Mouse (Mus musculus) heart, adult 18-20 months (tissue): ENCODE measurements around the gene Bet1l. TPM values are rescaled to one million over a fixed set of nuclear protein-coding genes. Genes with fewer than 3 reads are reported as not detected.
"Not testable (repeated sequence)": the region's sequence is repeated elsewhere in the genome, so short reads cannot be mapped to it uniquely, and the experiment has no call there.

ENCODE experiments used
- DNase-seq, 2 experiments: peaks; one replicate each; pipeline ENCODE4 v3.0.0; 2021 to 2022; ENCODE audit warnings: mixed read lengths in 1 of 2
- long read RNA-seq, 2 experiments: library from polyadenylated mRNA; stranded (forward); transcript quantifications; one replicate each; pipeline ENCODE4 v2.0.0; 2021
- total RNA-seq, 2 experiments: library from RNA; stranded (reverse); gene quantifications; 2 replicates each; pipeline ENCODE4 v1.2.3; 2021

The Bet1l gene
- 1 to 10 TPM; 9.2 TPM for total RNA-seq
- long read RNA-seq, experiment 1, transcript Bet1l-201 (4 exons, 2,268 nt): major isoform, 10 of 11 reads
- long read RNA-seq, experiment 1, partial matches to known transcripts: 0 of 11 reads
- long read RNA-seq, experiment 1, other reads (novel, unspliced or antisense): 0 of 11 reads
- long read RNA-seq, experiment 2, transcript Bet1l-201 (4 exons, 2,268 nt): major isoform, 8 of 8 reads
- long read RNA-seq, experiment 2, partial matches to known transcripts: 0 of 8 reads
- long read RNA-seq, experiment 2, other reads (novel, unspliced or antisense): 0 of 8 reads

DNA sequence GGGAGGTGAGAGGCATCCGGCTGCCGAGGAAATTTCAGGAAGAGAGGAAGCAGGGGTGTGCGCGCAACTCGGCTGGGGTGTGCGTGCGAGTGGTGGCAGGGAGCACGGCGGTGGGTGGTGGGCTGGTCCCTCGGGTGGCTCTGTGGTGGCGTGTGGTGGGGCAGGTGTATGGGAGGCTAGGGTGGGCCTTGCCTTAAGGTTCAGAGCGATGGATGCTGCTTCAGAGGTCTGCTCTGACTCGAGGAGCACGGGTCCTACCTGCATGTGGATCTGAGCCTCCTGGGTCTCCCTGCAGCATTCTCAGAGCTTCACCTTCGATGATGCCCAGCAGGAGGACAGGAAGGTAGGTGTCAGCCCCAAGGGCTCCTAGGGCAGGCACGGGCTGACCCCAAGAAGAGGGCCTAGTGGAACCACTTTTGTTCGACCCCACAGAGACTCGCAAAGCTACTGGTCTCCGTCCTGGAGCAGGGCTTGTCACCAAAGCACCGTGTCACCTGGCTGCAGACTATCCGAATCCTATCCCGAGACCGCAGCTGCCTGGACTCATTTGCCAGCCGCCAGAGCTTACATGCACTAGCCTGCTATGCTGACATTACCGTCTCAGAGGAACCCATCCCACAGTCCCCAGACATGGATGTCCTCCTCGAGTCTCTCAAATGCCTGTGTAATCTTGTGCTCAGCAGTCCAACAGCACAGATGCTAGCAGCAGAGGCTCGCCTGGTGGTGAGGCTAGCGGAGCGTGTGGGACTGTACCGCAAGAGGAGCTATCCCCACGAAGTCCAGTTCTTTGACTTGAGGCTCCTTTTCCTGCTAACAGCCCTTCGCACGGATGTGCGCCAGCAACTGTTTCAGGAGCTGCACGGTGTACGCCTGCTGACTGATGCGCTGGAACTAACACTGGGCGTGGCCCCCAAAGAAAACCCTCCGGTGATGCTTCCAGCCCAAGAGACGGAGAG is at the start of gene Bet1l:
Bet1l (minus strand) TSS at position 28 of the 956 bp plus-strand sequence.
- peak in 1 of 2 experiments; percentile 34 for DNase-seq

DNA sequence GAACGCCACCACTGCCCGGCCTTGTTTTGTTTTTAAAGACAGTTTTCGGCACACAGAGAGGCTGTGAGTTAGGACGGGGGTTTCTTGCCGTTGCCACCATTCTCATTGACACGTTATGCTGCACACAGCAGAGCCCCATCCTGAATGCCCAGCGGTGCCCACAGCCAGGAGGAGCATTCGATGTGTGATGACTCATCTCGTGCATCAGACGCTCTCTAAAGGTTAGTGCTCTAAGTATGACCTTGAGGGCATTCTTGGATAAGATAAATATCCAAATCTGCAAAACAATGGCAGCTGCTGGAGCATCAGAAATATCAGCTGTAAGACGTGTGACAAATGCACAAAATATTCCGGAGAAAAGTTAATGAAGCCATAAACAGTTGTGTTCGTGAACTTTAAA is 49.8 kb upstream of the Bet1l start:
- no peak for DNase-seq

DNA sequence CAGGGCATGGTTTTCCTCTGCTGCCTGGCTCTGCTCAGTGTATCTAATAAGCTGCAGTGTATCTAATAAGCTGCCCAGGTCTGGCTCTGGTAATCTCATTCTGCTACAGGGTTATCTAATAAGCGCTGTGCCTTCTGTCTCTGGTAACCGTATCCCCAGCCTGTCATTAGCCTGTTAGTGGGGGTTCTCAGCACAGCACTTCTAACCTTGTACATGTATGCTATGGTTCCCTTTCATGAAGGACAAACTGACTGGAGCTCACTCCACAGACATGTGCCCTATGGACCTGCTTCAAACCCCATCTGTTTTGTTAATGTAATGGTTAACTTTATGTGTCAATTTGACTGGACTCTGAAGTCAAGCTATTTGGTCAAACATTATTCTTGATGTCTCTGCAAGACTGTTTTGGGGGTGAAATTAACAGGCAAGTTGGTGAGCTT is 48.3 kb upstream of the Bet1l start:
- no peak for DNase-seq

DNA sequence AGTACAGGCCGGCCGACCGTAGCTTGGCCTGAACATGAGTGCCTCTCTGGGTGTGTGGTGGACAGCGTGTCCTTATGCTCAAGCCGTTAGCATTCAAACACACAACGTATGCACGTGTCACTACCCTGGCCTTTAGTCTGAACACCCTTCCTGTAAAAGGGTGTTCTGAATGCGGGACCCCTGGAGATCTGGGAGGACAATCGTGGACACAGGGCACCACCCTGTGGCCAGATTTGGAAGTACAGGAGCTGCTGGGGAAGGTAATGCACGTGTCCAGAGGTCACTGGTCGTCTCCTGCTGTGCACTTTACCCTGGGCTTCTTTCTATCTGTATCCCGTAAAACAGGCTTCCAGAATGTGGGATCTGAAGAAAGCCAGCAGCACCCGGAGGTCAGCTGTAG is 45.8 kb upstream of the Bet1l start:
- DNase-seq: peak; percentile 70 to 92

DNA sequence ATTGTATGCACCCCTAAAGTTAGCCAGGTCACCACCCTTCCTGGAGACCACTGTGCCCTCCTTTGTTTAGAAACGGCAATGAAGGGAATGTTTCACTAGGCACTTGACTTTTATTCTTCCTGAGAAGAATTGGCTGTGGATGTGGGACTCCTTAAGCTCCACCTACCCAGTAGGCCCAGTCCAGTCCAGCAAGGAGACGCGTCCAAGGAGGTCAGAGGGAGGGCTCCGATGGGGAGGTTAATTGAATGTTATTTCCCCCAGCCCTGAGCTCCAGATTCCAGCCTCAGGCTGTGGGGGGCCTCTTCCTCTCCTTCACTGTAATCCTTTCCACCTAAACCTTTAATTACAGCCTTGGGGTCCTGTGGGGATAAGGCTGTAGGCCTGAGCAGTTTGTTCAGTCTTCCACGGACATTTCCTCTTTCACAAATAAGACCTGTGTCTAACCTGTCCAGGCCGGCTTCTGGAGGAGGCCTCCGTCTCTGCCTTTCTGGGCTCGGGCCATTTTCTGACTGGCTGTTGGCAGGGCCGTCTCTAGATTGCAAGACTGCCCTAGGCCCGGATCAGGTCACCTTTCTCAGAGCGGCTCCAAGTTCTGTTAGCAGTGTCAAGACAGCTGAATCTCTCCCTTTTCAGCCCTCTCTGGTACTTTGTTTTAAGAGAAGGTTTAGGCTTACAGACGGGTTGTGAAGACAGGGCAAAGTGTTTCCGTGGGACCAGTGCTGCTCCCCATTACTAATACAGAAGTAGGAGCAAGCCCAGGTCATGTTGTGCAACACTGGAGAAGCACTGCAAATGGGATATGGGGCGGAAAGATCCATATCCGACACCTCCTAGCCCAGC is 44.9 kb upstream of the Bet1l start:
- DNase-seq: peak; percentile 34 to 40

DNA sequence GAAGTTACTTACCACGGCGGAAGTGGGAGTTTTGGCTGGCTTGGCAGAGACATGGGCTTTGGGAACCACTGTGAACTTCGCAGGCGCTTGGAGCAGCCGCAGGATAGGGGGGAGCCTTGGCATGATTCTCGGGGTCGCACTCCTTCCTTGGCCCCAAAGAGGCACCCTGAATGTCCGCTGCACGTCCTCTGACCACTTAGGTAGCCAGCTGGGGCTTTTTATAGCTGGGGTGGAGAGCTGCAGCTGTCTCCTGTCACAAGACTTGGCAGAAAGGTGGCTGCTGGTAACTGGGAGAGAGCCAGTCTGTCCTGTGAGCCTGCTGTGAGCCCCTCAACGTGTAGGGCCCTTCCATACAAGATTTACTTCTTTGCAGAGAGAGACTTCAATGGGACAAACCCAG is 42.8 kb upstream of the Bet1l start, which contains the start of gene Cox8b:
Cox8b (minus strand) TSS at position 227 of the 400 bp plus-strand sequence.
- peak; percentile 72 to 75 for DNase-seq

DNA sequence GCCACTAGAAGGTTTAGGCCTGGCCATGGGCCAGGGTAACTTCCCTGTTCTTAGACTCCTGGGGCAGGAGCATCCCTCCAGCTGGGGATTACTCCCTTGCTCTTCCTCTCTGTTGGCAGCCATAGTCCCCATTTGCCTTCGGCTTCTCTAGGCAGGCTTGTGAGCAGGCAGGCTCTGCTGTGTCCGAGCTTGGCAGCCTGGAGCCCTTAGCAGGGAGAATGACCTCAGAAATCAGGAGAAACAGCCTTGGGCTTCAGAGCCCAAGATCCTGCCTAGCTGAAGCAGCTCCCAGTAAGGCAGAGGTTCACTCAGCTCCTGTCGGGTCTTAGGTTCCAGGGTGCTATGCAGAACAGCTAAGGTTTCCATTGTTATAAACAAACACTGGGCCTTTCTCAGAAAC is 41.7 kb upstream of the Bet1l start:
- DNase-seq: peak in 1 of 2 experiments; percentile 44

DNA sequence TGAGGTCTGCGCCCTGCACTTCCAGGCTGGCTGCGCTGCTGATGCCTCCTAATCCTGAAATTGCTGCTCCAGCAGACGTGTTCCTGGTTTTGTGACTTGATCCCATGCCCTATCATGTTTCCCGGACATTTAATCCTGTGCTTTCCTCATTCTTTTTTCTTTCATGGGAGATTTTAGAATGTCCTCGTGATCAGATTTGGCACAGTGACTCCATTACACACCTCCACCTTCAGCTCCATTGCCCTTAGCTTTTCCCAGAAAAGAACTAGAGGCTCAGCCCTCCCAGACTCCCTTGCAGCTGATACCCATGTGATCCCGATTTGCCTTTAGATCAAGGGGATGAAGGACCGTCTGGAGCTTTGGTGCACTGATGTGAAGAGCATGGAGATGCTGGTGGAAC is 40.5 kb upstream of the Bet1l start:
- DNase-seq: no peak

DNA sequence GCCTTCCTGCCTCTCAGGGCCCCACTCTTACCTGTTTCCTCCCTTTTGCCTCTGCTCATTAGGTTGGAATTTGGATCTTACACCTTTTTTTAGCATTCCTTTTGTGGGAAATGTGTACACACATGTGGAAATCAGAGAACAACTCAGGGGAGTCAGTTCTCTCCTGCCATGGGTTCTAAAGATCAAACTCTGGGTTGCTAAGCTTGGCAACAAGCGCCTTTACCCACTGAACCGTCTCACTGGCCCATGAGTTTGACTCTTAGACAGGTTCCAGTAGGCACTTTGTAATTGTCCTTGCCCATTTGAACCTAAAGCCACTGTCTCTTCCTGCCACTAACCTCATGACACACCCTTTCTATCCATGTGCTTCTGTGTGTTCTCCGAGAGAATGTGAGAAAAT is 37.2 kb upstream of the Bet1l start:
- DNase-seq: no peak

DNA sequence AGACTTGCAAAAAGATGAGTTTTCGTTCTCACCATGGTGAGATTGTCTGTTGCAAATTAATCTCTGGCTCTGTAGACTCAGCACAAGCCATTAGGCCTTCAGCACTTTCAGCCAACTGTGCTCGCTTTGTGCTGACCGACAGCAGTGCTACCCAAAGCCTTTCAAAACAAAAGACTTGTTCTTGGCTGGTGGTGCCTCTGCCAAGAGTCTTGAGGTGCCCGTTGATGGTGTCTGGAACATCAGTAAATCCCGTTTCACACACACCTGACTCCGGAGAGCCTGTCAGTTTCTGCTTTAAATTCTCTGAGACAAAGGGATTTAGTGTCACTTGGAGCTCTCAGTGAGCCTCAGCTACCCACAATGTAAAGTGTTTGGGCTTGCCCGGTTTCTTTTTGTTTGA is 36.7 kb upstream of the Bet1l start:
- DNase-seq: no peak

DNA sequence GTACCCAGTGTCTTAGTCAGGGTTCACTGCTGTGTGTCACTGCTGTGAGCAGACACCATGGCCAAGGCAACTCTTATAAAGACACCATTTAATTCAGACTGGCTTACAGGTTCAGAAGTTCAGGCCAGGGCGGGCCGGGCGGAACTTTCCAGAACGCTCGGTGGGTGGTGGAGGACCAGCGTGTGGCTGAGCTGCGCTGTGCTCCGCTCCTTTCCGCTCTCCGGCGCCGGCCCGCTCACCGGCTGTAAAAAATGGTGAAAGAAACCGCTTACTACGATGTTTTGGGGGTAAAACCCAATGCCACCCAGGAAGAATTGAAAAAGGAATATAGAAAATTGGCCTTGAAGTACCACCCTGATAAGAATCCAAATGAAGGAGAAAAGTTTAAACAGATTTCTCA is 33.3 kb upstream of the Bet1l start:
- DNase-seq: not testable (repeated sequence)

DNA sequence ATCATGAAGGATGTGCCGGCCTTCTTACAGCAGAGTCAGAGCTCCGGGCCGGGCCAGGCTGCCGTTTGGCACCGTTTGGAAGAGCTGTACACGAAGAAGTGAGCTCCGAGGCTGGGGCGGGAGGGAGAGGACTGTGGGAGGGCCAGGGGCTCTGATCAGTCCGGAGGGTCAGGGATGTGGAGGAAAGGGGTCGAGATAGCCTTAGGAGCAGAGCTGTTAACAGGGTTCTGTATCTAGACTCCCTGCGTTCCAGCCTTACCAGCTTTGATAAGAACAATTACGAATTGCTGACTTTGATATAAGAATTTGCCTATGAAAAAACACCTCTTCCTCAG is 25.1 kb upstream of the Bet1l start:
- DNase-seq: no peak

DNA sequence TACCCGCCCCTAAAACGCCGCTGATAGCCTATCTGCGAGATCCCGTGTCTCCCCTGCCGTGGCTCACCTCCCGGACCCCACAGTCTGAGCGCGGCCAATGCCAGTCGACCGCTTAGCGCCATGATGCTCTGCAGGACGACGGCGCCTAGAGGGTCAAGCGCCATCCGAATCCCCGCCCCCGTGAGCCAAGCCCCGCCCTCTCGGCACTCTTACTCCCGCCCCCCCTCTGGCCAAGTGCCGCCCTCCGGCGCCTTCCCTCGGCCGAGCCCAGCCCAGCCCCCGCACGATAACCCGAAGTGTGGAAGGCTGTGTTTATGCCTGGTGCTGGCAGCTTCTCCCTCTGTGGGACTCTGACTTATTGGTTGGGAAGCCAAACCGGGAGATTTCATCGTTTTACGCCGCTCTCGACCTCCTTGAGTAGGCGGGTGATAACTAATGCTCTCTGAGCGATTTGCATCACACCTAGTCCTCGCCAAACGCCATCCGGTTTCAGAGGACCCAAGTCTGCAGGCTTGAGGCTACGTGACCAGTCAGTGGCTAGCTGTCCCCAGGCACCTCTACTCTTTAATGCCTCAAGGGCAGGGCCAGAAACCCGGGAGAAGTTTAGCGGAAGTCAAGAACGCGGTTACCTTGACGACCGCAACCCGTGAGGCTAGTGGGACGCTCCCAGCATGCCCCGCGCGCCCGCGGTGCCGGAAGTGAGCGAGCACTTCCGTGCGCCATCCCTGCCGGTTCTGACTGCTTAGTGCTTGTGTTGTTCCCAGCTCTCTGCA is 24.5 kb upstream of the Bet1l start, which contains the start of the genes Psmd13 and Sirt3:
Psmd13 (plus strand) TSS at position 273 of the 773 bp plus-strand sequence.
Sirt3 (minus strand) TSS at position 614 of the 773 bp plus-strand sequence.
- peak; percentile 96 for DNase-seq

DNA sequence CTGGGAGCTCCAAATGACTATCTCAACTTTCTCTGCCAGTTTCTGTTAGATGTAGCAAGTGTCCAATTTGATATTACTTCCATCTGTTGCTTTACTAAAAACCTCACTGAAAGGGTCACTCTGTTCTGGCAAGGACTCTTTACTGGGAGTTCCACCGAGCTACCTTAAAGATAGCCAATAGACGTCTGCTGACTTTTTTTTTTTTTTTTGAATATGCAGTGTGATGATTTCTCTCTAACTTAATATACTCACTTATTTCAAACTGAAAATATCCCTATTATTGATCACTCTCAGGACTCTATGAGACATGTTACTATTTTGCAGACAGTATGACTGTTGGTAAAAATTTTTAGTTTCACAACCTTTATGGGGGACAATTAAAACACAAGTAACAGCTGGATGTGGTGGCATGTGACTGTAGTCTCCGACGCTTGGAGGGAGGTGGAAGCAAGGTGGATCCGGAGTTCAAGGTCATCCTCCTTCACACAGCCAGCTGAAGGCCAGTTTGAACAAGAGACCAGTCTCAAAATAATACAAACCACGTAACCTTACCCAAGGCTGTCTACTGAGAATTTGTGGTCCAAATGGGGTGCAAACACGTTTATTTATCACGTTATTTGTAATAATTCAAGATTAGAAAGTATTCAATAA is 23.6 kb upstream of the Bet1l start:
- DNase-seq: no peak

DNA sequence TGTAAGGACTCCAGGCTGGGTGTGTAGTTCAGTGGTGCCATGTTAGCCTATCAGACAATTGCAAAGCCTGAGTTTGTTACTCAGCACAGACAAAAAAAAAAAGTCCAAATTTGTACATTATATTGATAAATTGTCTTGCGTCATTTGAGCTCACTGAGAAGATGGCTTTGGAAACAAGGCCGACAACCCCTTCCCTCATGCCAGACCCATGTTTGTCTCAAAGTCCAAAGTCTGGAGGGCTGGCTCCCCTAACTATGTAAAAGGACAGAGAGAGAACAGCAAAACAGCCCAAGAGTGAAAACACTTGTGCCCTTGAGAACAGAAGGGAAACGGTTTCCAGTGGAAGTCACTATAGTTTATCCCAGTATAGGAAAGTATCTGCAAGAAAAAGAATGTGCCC is 23.0 kb upstream of the Bet1l start:
- no peak for DNase-seq

DNA sequence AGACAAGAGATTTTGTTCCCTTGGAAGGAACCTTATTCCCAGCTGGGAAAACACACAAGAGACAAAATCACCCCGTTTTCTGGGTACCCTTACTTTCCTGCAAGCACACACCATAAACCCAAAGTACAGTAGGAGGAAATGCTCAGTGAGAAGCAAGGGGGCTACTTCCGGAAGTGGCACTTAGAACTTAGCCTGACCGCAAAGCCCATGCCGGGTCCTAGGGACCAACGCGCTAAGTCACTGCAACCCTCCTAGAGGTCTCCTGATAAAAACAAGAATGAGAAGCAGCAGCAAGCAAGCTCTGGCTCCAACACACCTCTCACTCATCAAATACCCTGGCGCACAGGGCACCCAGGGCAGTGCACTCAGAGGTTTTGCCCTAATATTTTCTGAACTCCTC is 22.0 kb upstream of the Bet1l start:
- DNase-seq: no peak

DNA sequence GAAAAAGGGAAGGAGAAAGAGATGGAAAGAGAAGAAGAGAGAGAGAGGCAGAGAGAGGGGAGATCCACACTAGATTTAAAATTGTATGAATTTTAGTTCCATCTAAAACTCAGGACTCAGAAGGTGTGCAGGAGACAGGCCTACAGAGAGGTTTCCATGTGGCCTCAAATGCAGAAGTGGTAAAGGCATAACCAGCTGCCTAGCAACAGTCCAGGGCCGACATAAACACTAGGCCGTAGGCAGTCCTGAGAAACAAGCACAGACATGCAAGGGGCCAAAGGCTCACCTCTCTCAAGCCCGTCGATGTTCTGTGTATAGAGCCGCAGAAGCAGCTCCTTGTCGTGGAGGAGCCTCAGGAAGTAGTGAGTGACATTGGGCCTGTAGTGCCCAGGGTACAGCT is 20.0 kb upstream of the Bet1l start:
- DNase-seq: no peak

DNA sequence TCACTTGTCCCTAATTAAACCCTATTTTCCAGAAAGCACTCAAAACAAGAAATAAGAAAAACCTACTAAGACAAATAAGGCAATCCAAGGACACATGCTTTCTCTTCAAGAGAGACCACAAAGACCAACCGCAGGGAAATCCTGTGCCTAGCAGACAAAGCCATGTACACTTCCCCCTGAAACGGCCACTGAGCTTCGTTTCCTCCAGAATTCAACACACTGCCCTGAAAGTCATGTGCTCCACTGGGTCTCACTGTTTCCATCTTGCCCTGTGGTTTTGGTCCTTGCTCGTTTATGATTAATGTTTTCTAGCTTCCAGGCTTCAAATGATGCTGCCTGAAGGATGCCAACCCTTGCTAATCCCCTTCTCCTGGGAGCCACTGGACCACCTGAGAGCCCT is 16.8 kb upstream of the Bet1l start:
- no peak for DNase-seq

DNA sequence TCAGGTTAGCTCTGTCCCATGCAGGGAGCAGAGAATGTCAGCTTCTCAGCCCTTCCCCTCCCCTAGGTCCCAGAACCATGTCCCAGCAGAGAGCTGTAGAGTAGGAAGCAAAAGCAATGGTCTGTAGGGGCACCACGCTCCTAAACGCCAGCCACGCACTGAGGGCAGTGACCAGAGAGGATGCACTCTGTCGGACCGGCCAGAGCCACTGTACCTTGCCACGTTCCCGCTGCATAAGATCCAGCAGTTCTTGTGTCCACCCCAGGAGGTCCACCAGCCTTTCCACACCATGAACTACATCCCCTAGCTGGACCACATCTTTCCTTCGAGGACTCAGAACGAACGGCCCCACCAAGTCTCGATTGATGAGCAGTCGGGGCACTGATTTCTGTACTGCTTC is 7.4 kb upstream of the Bet1l start:
- no peak for DNase-seq

DNA sequence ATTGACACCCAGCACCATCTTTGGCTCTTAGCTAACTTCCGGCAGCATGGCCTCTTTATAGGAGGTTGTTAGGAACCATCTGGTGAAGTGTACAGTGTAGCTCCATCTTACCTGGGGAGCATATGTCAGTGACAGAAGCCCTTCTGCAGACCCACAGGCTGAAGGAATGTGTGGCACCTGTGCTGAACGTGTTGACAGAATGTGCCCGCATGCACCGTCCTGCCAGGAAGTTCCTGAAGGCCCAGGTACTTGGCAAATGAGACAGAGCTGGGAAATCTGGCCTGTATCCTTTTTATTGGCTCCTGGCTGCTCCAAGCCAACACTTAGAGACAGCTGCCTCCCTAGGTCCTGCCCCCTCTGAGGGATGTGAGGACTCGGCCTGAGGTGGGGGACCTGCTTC is 3.4 kb upstream of the Bet1l start:
- DNase-seq: no peak

DNA sequence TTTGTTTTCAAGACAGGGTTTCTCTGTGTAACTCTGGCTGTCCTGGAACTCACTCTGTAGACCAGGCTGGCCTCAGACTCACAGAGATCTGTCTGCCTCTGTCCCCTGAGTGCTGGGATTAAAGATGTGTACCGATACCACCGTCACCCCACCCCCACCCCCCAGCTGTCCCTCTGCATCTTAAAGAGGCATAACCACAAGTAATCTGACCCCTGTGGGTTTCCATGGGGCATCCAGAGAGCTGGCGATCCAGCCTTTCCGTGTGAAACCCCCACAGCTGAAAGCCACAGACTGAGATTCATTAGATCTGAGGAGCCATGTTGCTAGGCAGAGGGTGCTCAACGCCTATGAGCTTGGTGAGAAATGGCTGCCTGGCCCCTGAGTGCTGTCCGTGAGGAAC is 2.6 kb upstream of the Bet1l start:
- no peak for DNase-seq
